Mouse (Mus musculus): ENCODE results near the gene Lingo1. TPM values are rescaled to one million over a fixed set of nuclear protein-coding genes. Genes with fewer than 3 reads are reported as not detected.

Lingo1 gene
- 4.6 and 4.9 TPM in 2 replicates for polyA plus RNA-seq (2015; fragmentation: Nextera tagmentation; extraction: Ambion mirVana)

DNA sequence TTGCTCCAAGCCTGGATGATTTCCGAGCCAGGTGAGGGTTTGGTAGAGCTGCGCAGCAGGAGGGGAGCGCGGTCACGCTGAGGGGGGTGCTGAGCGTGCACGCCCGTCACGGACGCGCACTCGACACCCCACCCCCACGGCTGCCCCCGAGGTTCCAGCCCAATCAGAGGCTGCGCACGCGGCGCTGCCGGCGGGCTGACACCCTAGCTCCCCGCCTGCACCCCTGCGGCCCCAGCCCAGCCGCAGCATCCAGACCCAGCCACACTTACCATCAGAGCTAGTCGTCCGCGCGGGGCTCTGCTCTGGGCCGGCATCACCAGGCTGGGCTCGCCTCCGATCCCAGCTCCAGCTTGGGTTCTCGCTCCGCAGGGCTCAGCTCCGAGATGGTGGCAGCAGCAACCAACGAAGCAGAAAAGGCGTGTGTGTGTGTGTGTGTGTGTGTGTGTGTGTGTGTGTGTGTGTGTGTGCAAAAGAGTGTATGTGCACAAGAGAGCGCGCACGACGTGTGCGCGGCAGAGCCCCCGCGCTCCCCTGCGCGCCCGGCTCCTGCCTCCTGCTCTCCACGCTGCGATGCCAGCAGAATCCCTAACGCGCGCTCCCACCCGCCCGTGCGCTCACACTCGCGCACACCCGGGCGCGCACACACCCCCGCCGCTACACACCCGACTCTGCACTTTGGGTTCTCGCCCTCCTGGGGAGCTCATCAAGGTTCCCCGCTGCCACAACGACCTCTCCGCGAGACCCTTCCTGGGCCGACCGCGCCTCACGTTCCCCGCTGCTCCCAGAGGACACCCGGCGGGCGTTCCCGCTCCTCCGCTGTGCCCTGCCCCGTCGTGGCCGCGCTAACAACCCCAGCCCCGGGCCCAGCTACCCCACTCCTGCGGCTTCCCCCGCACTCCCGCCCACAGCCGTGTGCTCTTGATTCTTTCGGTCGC, at the start of gene Lingo1:
Gene Lingo1 (minus strand): TSS at position 748 of the 935 bp plus-strand sequence.
- peak; percentile 63; the same call in 1 of the 2 replicates for ATAC-seq (ENCODE audit: insufficient number of reproducible peaks, insufficient read depth, low FRiP score, low TSS enrichment, low read depth)
- Histone ChIP-seq H3K4me3 (peak within 1 kb of the TSS; percentile 57), H3K9me3 (no peaks in the 10 kb centered on the region), H3K36me3 (no peaks in the 10 kb centered on the region), H3K9ac (peak within 1 kb of the TSS; percentile 64), H3K27me3 (peaks cover 78% of the 10 kb centered on the region), H3K4me1 (peaks cover 16% of the 10 kb centered on the region), H3K27ac (no peak within 1 kb of the TSS), H3K4me2 (peak within 1 kb of the TSS; percentile 98)
- under 1% methylated on average over 64 of the region's 88 CpGs for WGBS

- H3K36me3 ChIP-seq: no peaks in the 10 kb centered on the region
- H3K9me3 ChIP-seq: no peaks in the 10 kb centered on the region
- peaks cover 12% of the 10 kb centered on the region for H3K4me1 ChIP-seq
- no peak overlapping the region for H3K27ac ChIP-seq
- H3K27me3 ChIP-seq: peaks cover 17% of the 10 kb centered on the region
- WGBS: 66% methylated on average over 8 of the region's 8 CpGs
- H3K4me2 ChIP-seq: no peak overlapping the region
- no peak overlapping the region for H3K4me3 ChIP-seq
- no peak overlapping the region for H3K9ac ChIP-seq
- ATAC-seq (ENCODE audit: insufficient number of reproducible peaks, insufficient read depth, low FRiP score, low TSS enrichment, low read depth): no peak
Observed at GRCm38 (mm10) chr9:56844644-56845043, 48.4 kb upstream of the Lingo1 start.

DNA sequence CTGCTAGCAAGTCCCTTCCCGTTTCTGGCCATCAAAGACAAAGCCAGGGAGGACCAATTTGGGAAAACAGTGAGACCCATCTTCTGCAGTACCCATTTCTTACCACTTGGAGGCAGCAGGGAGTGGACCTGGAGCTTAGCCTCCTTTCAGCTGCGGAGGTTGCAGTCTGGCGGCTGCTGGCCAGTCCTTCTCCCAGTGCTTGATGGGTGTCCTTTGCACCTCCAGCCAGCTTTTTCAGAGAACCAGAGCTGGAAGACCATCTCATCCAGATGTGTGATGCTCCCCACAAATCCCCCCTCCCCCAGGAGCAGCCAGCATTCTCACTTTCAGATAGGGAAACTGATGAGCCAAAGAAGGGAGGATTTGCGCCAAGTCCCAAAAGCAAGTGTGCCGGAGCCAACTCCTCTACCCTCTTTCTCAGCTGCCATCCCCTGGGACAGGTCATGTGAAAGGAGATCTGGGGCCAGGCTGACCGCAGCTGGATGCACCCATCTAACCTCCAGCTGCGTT, 47.5 kb upstream of the Lingo1 start:
- ATAC-seq (ENCODE audit: insufficient number of reproducible peaks, insufficient read depth, low FRiP score, low TSS enrichment, low read depth): no peak
- WGBS: 34% methylated on average over 7 of the region's 7 CpGs
- H3K9ac ChIP-seq: no peak overlapping the region

GRCm38 (mm10) chr9:56842303-56842719, 46.0 kb upstream of the Lingo1 start:
- Histone ChIP-seq H3K36me3 (no peaks in the 10 kb centered on the region), H3K4me2 (no peak overlapping the region), H3K9ac (peak overlapping the region; percentile 22; the same call in 1 of the 2 replicates), H3K4me3 (no peak overlapping the region), H3K9me3 (no peaks in the 10 kb centered on the region), H3K27ac (no peak overlapping the region), H3K4me1 (peaks cover 12% of the 10 kb centered on the region), H3K27me3 (peaks cover 17% of the 10 kb centered on the region)
- WGBS: 57% methylated on average over 3 of the region's 3 CpGs
- no peak for ATAC-seq (ENCODE audit: insufficient number of reproducible peaks, insufficient read depth, low FRiP score, low TSS enrichment, low read depth)

More for the DNA sequence above, 47.5 kb upstream of the Lingo1 start:
- H3K9me3 ChIP-seq: no peaks in the 10 kb centered on the region
- H3K4me2 ChIP-seq: no peak overlapping the region
- no peak overlapping the region for H3K4me3 ChIP-seq
- H3K27ac ChIP-seq: no peak overlapping the region
- H3K27me3 ChIP-seq: peaks cover 17% of the 10 kb centered on the region
- H3K4me1 ChIP-seq: peaks cover 12% of the 10 kb centered on the region
- H3K36me3 ChIP-seq: no peaks in the 10 kb centered on the region

- H3K9me3 ChIP-seq: no peaks in the 10 kb centered on the region
- no peak overlapping the region for H3K4me2 ChIP-seq
- peaks cover 17% of the 10 kb centered on the region for H3K27me3 ChIP-seq
- H3K4me1 ChIP-seq: peaks cover 12% of the 10 kb centered on the region
- no peaks in the 10 kb centered on the region for H3K36me3 ChIP-seq
- 0 out of 2 replicates have a peak overlapping the region, but pooled peaks have one; percentile 22 for H3K9ac ChIP-seq
- H3K27ac ChIP-seq: no peak overlapping the region
- no peak for ATAC-seq (ENCODE audit: insufficient number of reproducible peaks, insufficient read depth, low FRiP score, low TSS enrichment, low read depth)
- no peak overlapping the region for H3K4me3 ChIP-seq
Observed at GRCm38 (mm10) chr9:56841864-56842263, 45.6 kb upstream of the Lingo1 start.

- Histone ChIP-seq H3K4me2 (no peak overlapping the region), H3K9ac (no peak overlapping the region), H3K9me3 (no peaks in the 10 kb centered on the region), H3K27ac (no peak overlapping the region), H3K27me3 (peaks cover 13% of the 10 kb centered on the region), H3K36me3 (no peaks in the 10 kb centered on the region), H3K4me1 (peaks cover 12% of the 10 kb centered on the region), H3K4me3 (no peak overlapping the region)
- ATAC-seq (ENCODE audit: insufficient number of reproducible peaks, insufficient read depth, low FRiP score, low TSS enrichment, low read depth): no peak
- 67% methylated on average over 5 of the region's 5 CpGs for WGBS
Observed at GRCm38 (mm10) chr9:56840721-56841120, 44.5 kb upstream of the Lingo1 start.

DNA sequence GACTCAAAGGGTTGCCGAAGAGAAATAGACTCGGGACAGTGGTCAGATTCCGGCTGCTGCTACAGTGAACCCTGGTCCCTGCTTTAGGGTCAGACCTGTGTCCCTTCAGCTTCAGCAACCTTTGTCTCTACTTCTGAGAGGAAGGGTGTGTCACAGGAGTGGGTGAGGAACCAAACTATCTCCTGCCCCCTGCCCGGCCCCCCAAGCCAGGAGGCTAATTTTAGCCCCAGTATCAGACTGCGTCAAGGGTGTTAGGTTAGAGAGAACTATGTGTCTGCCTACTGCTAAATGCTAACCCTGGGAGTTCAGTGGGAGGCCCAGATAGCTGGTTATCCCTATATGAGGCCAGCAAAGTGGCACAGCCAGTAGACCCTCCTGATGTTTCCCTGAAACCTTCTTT, 38.9 kb upstream of the Lingo1 start:
- Histone ChIP-seq H3K27ac (no peak overlapping the region), H3K4me3 (no peak overlapping the region), H3K9ac (no peak overlapping the region), H3K36me3 (no peaks in the 10 kb centered on the region), H3K4me2 (no peak overlapping the region), H3K9me3 (no peaks in the 10 kb centered on the region), H3K4me1 (peaks cover 9% of the 10 kb centered on the region), H3K27me3 (peaks cover 13% of the 10 kb centered on the region)
- 80% methylated on average over 5 of the region's 5 CpGs for WGBS
- no peak for ATAC-seq (ENCODE audit: insufficient number of reproducible peaks, insufficient read depth, low FRiP score, low TSS enrichment, low read depth)

DNA sequence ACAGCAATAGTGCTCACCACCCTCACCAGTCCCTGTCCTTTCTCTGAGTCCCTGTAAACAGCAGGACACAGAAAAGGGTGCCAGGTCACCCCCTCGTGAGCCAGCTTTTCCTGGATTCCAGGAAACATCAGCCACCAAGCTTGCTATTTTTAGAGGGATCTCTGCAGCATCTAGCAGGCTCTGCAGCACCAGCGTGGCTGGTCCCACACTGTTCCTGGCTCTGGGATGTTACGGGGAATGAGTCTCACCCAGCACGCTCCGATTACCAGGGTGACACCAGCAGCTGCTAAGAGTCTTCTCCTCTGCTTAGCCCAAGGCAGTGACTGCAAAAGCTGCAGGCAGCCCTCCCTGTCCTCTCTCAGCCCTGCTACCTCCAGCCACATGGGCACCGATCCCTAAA, 36.6 kb upstream of the Lingo1 start:
- H3K36me3 ChIP-seq: no peaks in the 10 kb centered on the region
- H3K9ac ChIP-seq: no peak overlapping the region
- WGBS: 36% methylated on average over 6 of the region's 6 CpGs
- no peak overlapping the region for H3K27ac ChIP-seq
- H3K9me3 ChIP-seq: no peaks in the 10 kb centered on the region
- no peak overlapping the region for H3K4me3 ChIP-seq
- peaks cover 16% of the 10 kb centered on the region for H3K27me3 ChIP-seq
- H3K4me1 ChIP-seq: peaks cover 11% of the 10 kb centered on the region
- H3K4me2 ChIP-seq: no peak overlapping the region
- no peak for ATAC-seq (ENCODE audit: insufficient number of reproducible peaks, insufficient read depth, low FRiP score, low TSS enrichment, low read depth)

- Histone ChIP-seq H3K27me3 (peaks cover 18% of the 10 kb centered on the region), H3K9ac (no peak overlapping the region), H3K9me3 (no peaks in the 10 kb centered on the region), H3K4me3 (no peak overlapping the region), H3K27ac (no peak overlapping the region), H3K4me1 (peaks cover 11% of the 10 kb centered on the region), H3K36me3 (no peaks in the 10 kb centered on the region), H3K4me2 (no peak overlapping the region)
- WGBS: 85% methylated on average over 3 of the region's 3 CpGs
- ATAC-seq (ENCODE audit: insufficient number of reproducible peaks, insufficient read depth, low FRiP score, low TSS enrichment, low read depth): no peak
Observed at GRCm38 (mm10) chr9:56831904-56832303, 35.6 kb upstream of the Lingo1 start.

DNA sequence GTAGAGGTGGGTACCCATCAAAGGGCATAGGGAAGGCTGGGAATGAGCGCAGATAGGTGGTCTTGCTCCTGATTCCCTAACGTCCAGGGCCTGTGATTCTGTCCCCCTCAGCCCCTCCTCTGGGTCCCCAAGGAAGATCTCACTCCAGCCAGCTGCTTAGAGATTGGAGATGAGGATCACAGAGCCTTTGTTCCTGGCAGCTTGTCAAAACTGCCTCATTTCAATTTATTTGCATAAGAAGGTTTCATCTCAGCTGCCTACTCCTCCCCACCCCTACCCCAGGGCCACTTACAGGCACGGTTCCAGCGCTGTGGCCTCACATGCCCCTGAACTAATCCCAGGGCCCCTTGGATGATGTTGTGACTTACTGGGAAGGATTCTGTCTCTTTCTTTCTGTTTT, 33.9 kb upstream of the Lingo1 start:
- Histone ChIP-seq H3K4me1 (peaks cover 21% of the 10 kb centered on the region), H3K9ac (no peak overlapping the region), H3K9me3 (no peaks in the 10 kb centered on the region), H3K27me3 (peaks cover 29% of the 10 kb centered on the region), H3K36me3 (no peaks in the 10 kb centered on the region), H3K27ac (no peak overlapping the region), H3K4me2 (no peak overlapping the region), H3K4me3 (no peak overlapping the region)
- WGBS: 20% methylated on average over 4 of the region's 4 CpGs
- ATAC-seq (ENCODE audit: insufficient number of reproducible peaks, insufficient read depth, low FRiP score, low TSS enrichment, low read depth): no peak

- H3K4me1 ChIP-seq: peaks cover 21% of the 10 kb centered on the region
Observed at GRCm38 (mm10) chr9:56828841-56829240, 32.6 kb upstream of the Lingo1 start.

GRCm38 (mm10) chr9:56828146-56828545, 31.9 kb upstream of the Lingo1 start:
- no peaks in the 10 kb centered on the region for H3K36me3 ChIP-seq
- no peak overlapping the region for H3K4me2 ChIP-seq
- peaks cover 20% of the 10 kb centered on the region for H3K4me1 ChIP-seq
- H3K4me3 ChIP-seq: no peak overlapping the region
- H3K27ac ChIP-seq: no peak overlapping the region
- H3K9ac ChIP-seq: no peak overlapping the region
- no peak for ATAC-seq (ENCODE audit: insufficient number of reproducible peaks, insufficient read depth, low FRiP score, low TSS enrichment, low read depth)
- no peaks in the 10 kb centered on the region for H3K9me3 ChIP-seq
- H3K27me3 ChIP-seq: peaks cover 28% of the 10 kb centered on the region
- 46% methylated on average over 9 of the region's 9 CpGs for WGBS

More at GRCm38 (mm10) chr9:56828841-56829240, 32.6 kb upstream of the Lingo1 start:
- 79% methylated on average over 6 of the region's 6 CpGs for WGBS
- no peak for ATAC-seq (ENCODE audit: insufficient number of reproducible peaks, insufficient read depth, low FRiP score, low TSS enrichment, low read depth)
- Histone ChIP-seq H3K9ac (no peak overlapping the region), H3K36me3 (no peaks in the 10 kb centered on the region), H3K4me2 (no peak overlapping the region), H3K9me3 (no peaks in the 10 kb centered on the region), H3K27ac (no peak overlapping the region), H3K27me3 (peaks cover 33% of the 10 kb centered on the region), H3K4me3 (no peak overlapping the region)

Data from embryonic facial prominence, embryonic 13.5 days (tissue).